Mouse (Mus musculus) limb, embryonic 12.5 days (tissue): ENCODE results near the gene Enah. TPM values are rescaled to one million over a fixed set of nuclear protein-coding genes. Genes with fewer than 3 reads are reported as not detected.

ENCODE experiments used
- ATAC-seq: fragments of 200-750 bp; cut with Nextera tagmentation; 2 replicates; pipeline ENCODE4 v1.8.0; 2017; ENCODE audit warnings: low read depth, moderate TSS enrichment; ENCODE audit not compliant: insufficient number of reproducible peaks, insufficient read depth, low FRiP score, low TSS enrichment
- H3K27ac ChIP-seq: fragments of 300-500 bp; sonication (generic); 2 replicates; pipeline ENCODE4 v1.5.1; 2016; ENCODE audit warnings: mild to moderate bottlenecking, moderate library complexity
- H3K27me3 ChIP-seq: fragments of 300-500 bp; sonication (generic); 2 replicates; pipeline ENCODE4 v1.6.1; 2016; ENCODE audit warnings: mild to moderate bottlenecking, moderate library complexity
- H3K36me3 ChIP-seq: fragments of 300-500 bp; sonication (generic); 2 replicates; pipeline ENCODE4 v1.6.1; 2016; ENCODE audit warnings: mild to moderate bottlenecking, moderate library complexity
- H3K4me1 ChIP-seq: fragments of 300-500 bp; sonication (generic); replicated peaks from 2 replicates; pipeline ENCODE4 v1.6.1; 2016
- H3K4me2 ChIP-seq: fragments of 300-500 bp; sonication (generic); 2 replicates; pipeline ENCODE4 v1.6.1; 2016; ENCODE audit warnings: mild to moderate bottlenecking, moderate library complexity
- H3K4me3 ChIP-seq: fragments of 300-500 bp; sonication (generic); replicated peaks from 2 replicates; pipeline ENCODE4 v1.5.1; 2016; ENCODE audit warnings: mild to moderate bottlenecking
- H3K9ac ChIP-seq: fragments of 300-500 bp; sonication (generic); replicated peaks from 2 replicates; pipeline ENCODE4 v1.6.1; 2016; ENCODE audit warnings: mild to moderate bottlenecking, moderate library complexity
- H3K9me3 ChIP-seq: fragments of 300-500 bp; sonication (generic); 2 replicates; pipeline ENCODE4 v1.6.1; 2016; ENCODE audit warnings: mild to moderate bottlenecking, moderate library complexity
- WGBS: fragments of 180-500 bp; shearing (Covaris S2); methylation state at CpG from one replicate; pipeline ENCODE4 v1.1.7; 2016; 5-methylcytosine and 5-hydroxymethylcytosine counted together
- polyA plus RNA-seq: library from polyadenylated mRNA; unstranded; fragments of >200 nt; fragmentation: Nextera tagmentation; extraction: Ambion mirVana; gene quantifications from 2 replicates; pipeline ENCODE4 v1.2.1, GENCODE M21; 2016

Gene Enah
- polyA plus RNA-seq, 1 experiment from 2014 or later, result 31.6 TPM

DNA sequence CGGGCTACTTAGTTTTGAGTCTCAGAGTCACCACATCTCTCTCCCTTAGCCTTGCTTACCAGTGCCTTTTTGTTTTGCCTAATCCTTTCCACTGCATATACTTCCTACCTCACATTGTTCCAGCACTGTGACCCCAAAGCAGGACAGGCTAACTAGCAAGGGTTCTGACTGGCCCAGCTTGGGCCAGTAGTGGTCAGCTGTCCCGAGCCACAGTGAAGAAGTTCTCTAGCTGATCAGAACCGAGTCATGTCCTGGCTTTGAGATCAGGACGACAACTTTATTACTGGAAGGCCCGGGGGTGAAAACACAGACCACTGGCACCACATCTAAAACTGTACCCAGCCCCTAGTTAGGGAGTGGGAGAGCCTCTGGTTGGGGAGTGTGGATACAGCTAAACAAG lies 7.0 kb upstream of the Enah start:
- Histone ChIP-seq H3K4me3 (no peak overlapping the region), H3K9me3 (no peaks in the 10 kb centered on the region), H3K4me2 (no peak overlapping the region), H3K36me3 (no peaks in the 10 kb centered on the region), H3K9ac (no peak overlapping the region), H3K4me1 (no peaks in the 10 kb centered on the region), H3K27me3 (no peaks in the 10 kb centered on the region), H3K27ac (no peak overlapping the region)
- WGBS, result 79% methylated on average over 5 of the region's 5 CpGs
- ATAC-seq, result no peak

DNA sequence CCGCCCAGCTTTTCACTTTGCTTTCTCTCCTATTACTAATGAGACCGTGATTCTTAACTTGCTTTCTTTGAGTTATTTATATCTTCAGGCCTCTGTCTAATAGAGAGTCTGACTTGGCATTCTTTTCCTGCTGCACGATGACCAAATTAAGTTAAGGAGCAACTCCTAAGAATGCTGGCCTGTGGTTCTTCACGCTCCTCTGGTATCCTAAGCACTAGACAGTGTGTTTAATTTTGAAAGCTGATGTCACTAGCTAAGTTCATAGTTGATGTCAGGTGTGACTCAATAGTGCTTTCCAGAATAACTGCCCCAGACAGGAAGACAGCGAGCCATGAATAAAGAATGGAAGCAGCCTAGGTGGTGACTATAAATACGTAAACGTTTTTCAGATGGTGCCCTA lies 6.3 kb upstream of the Enah start:
- Histone ChIP-seq H3K4me2 (no peak overlapping the region), H3K4me3 (no peak overlapping the region), H3K36me3 (no peaks in the 10 kb centered on the region), H3K27me3 (no peaks in the 10 kb centered on the region), H3K27ac (no peak overlapping the region), H3K9me3 (no peaks in the 10 kb centered on the region), H3K9ac (no peak overlapping the region), H3K4me1 (peaks cover 4% of the 10 kb centered on the region)
- WGBS, result 69% methylated on average over 7 of the region's 7 CpGs
- no peak for ATAC-seq

DNA sequence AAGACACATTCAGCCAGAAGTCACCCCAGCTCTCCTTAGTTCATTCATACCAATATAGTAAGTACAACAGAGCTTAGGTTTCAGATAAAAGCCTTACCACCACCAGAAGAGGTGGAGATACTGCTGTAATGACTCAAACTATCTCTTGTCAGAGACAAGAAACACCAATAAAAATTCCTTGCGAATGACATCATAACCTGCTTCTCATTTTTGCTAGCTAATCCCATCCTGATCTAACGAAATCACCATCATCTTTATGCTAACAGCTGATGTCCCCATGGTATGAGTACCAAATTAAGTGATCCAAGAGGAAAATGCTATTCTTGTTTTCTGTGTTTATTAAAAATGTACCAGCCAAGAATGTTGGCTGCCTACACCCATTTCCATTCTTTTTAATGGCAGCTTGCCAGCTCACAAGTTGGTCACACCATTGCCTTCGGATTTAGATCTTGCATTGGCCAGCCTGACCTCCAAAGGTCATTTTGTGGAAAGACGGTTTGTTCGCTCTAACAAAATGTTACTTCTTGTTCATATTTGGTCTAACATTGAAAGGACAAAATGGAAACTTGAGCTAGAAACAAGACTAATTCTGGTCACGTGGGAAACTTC lies 2.0 kb upstream of the Enah start:
- no peaks in the 10 kb centered on the region for H3K27me3 ChIP-seq
- no peak overlapping the region for H3K27ac ChIP-seq
- peaks cover 13% of the 10 kb centered on the region for H3K4me1 ChIP-seq
- no peaks in the 10 kb centered on the region for H3K36me3 ChIP-seq
- no peak overlapping the region for H3K4me3 ChIP-seq
- H3K4me2 ChIP-seq, result no peak overlapping the region
- H3K9ac ChIP-seq, result no peak overlapping the region
- ATAC-seq, result no peak
- whole genome bisulfite sequencing, result 84% methylated on average over 6 of the region's 6 CpGs
- H3K9me3 ChIP-seq, result no peaks in the 10 kb centered on the region

DNA sequence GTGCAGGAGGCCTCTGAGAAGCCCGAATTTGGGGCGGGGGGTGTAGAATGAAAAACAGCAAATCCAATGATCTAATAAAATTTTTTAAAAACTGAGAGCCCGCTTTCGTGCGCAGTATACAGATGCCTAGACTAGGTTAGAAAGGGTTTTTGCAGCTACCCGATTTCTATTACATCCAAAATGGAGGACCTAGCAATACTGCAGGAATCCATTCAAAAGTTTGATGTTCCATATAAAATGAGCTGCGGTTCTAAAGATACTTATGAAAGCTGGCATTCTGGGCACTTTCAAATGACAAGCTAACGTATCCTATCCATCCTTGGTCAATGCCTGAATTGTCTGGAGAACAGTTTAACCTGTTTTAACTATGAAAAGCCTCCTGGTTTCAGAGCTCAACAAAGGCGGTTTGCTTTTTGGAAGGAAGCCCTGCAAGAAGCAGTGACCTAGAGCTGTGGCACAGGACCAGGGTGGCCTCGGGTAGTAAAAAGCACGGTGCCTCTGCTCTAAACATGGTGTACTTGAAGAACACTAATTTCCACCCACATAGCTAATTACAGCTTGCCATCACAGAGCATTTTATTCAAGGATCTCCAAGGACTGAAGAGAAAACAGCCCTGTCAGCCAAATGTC lies 1.2 kb upstream of the Enah start:
- Histone ChIP-seq H3K27me3 (no peaks in the 10 kb centered on the region), H3K4me2 (peak overlapping the region; percentile 74), H3K36me3 (peaks cover 1% of the 10 kb centered on the region; the same call in 1 of the 2 replicates), H3K9ac (peak overlapping the region; percentile 99), H3K9me3 (no peaks in the 10 kb centered on the region), H3K4me1 (peaks cover 13% of the 10 kb centered on the region), H3K4me3 (peak overlapping the region; percentile 91), H3K27ac (peak overlapping the region; percentile 99; the same call in 1 of the 2 replicates)
- WGBS, result 18% methylated on average over 11 of the region's 11 CpGs
- no peak for ATAC-seq

DNA sequence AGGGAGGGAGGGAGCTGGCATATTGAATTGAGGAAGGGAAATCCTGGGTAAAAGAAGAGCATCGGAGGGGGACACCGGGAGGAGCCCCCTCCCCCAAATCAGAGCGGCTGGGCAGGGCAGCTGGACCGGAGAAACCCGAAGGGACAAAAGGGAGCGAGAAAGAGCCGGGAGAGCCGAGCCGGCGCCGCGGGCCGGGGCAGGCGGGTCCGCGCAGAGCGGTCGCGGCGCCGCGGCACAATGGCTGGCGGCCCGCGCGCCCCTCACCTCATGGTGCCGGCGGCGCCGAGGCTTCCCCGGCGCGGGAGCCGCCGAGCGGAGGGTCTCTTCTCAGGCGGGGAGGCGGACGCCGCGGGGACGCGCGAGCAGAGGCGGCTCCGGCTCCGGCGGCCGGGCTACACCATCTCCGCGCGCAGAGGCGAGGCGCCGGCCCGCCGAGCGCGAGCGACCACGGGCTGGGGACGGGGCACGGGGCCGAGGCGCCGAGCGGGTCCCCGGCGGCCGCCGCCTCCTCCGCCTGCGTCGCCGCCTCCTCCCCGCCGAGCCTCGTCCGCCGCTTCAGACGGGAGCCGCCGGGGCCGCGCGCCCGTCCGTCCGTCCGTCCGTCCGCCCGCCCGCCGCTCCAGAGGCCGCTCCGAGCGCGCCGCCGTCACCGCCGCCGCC lies 394 bp downstream of the Enah start:
- WGBS, result under 1% methylated on average over 63 of the region's 104 CpGs
- Histone ChIP-seq H3K27ac (peak overlapping the region; percentile 99), H3K4me3 (peak overlapping the region; percentile 91), H3K4me2 (peak overlapping the region; percentile 74), H3K27me3 (no peaks in the 10 kb centered on the region), H3K36me3 (peaks cover 5% of the 10 kb centered on the region; the same call in 1 of the 2 replicates), H3K9ac (peak overlapping the region; percentile 99), H3K9me3 (no peaks in the 10 kb centered on the region), H3K4me1 (peaks cover 13% of the 10 kb centered on the region)
- ATAC-seq, result peak; percentile 52

DNA sequence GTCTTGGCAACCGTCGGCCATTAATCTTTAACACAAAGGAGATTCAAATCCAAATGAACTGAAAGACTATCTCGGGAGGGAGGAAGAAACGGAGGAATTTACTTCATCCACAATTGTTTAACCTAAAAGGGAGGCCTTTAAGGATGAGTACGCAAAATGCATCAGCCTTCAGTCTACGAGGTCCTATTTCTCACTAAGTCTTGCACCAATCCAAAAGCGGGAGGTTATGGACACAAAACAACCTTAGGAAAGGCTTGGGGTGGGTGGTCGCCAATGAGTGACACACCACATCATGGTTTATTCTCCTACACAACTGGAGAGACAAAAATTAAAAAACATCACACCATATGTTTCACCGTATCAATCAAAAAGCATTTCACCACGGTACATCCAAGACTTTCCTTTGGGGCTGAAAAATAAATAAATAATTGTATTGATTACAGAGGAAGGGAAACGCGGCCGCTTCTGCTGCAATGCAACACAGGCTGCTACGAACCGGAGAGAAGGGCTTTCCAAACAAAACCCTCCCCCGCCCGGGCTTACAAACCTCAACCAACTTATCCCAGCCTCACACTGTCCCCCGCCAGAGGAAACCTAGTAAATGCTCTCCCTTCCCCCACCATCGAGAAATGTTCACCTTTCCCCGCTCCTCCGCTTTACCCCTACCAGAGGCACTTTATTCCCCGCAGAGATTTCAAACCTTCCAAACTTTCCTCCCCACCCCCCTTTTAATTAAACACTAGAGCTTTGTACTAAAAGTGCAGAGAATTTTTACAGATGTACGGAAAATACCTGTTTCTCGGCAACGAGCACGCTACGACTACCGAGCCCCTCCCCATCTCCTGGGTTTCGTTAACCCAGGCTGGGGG lies 1.2 kb downstream of the Enah start:
- ATAC-seq, result peak; percentile 53
- H3K4me2 ChIP-seq, result peak overlapping the region; percentile 74
- peak overlapping the region; percentile 99 for H3K9ac ChIP-seq
- H3K27me3 ChIP-seq, result no peaks in the 10 kb centered on the region
- H3K36me3 ChIP-seq, result peaks cover 9% of the 10 kb centered on the region; the same call in 1 of the 2 replicates
- peak overlapping the region; percentile 99 for H3K27ac ChIP-seq
- no peaks in the 10 kb centered on the region for H3K9me3 ChIP-seq
- peak overlapping the region; percentile 91 for H3K4me3 ChIP-seq
- H3K4me1 ChIP-seq, result peaks cover 13% of the 10 kb centered on the region
- WGBS, result 2% methylated on average over 29 of the region's 29 CpGs

DNA sequence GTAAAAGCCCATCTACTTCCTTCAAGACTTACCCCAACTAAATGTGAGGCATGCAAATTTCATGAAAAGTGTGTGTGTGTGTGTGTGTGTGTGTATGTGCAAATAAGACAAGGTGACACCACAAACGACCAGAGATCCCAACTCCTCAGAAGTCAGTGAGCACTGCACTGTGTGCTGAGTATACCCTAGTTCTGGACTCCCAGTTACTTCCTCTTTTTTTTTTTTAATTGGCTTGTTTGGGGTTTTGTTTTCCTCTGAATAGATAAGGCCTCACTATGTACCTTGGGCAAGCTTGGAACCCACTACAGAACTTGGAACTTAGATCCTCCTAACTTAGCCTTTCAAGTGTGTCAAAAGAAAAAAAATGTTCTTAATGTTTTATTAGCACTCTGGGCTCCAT lies 14.0 kb downstream of the Enah start:
- H3K9ac ChIP-seq, result no peak overlapping the region
- 59% methylated on average over 1 of the region's 1 CpGs for WGBS
- no peaks in the 10 kb centered on the region for H3K27me3 ChIP-seq
- peaks cover 24% of the 10 kb centered on the region for H3K36me3 ChIP-seq
- H3K4me3 ChIP-seq, result no peak overlapping the region
- no peak overlapping the region for H3K27ac ChIP-seq
- no peak for ATAC-seq
- H3K4me1 ChIP-seq, result no peaks in the 10 kb centered on the region
- H3K9me3 ChIP-seq, result no peaks in the 10 kb centered on the region
- no peak overlapping the region for H3K4me2 ChIP-seq

DNA sequence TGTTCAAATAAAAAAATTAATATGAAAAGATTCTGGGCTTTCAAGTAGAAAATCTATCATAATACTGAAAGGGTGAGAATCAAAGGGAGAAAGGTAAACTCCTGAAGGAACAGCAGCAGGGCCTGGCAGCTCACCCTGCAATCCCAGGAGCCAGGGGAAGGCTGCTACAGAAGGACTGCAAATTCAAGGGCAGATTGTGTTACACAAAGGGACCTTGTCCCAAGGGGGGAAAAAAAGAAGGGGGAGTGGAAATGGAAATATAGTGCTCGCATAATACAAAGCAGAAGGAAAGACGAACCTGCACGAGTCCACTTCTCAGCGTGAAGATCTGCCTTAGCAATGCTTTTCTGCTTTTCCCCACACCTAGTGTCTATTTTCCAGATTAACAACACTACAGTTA lies 21.1 kb downstream of the Enah start:
- Histone ChIP-seq H3K9ac (no peak overlapping the region), H3K27me3 (no peaks in the 10 kb centered on the region), H3K4me2 (no peak overlapping the region), H3K4me3 (no peak overlapping the region), H3K27ac (no peak overlapping the region), H3K4me1 (peaks cover 43% of the 10 kb centered on the region), H3K36me3 (no peaks in the 10 kb centered on the region), H3K9me3 (no peaks in the 10 kb centered on the region)
- 61% methylated on average over 4 of the region's 4 CpGs for WGBS
- ATAC-seq, result no peak

DNA sequence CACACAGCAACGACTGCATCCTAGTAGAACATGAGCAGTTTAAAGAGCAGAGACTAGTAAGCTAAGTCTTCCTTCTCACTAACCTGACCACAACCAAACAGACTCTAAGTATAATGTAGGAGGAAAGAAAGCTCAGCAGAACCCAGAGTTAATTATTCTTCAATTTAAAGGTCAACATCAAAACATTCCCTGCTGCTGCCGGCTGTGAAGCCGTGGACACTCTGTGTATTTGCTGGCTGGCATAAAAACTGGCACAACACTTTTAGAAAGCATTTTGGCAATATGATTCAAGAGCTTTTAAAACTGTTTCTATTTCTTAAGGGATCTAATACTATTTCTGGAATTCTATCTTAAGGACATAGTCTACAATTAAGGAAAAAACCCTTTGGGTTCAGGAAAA lies 22.0 kb downstream of the Enah start:
- Histone ChIP-seq H3K27me3 (no peaks in the 10 kb centered on the region), H3K4me2 (no peak overlapping the region), H3K4me1 (peaks cover 46% of the 10 kb centered on the region), H3K27ac (no peak overlapping the region; the same call in 1 of the 2 replicates), H3K9me3 (no peaks in the 10 kb centered on the region), H3K4me3 (no peak overlapping the region), H3K9ac (no peak overlapping the region), H3K36me3 (no peaks in the 10 kb centered on the region)
- ATAC-seq, result no peak
- 64% methylated on average over 3 of the region's 3 CpGs for whole genome bisulfite sequencing

DNA sequence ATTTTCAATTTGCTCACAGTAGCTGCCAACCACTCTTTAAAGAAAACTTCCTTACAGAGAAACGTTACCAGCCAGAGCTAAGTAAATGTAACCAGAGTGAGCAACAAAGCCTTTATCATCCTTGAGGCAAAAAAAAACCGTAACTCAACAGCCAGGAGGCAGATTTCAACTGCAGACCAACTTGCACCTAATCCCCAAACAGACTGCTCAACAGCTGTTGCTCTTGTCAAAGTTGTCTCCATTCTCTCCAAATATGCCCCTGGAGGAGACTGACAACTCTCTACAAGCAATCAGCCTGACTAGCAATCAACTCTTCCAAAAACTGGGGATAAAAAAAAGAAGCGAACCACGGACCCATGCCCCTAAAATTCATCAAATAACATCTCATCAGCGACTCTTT lies 26.2 kb downstream of the Enah start:
- Histone ChIP-seq H3K4me1 (peaks cover 37% of the 10 kb centered on the region), H3K36me3 (no peaks in the 10 kb centered on the region), H3K27ac (no peak overlapping the region), H3K4me2 (no peak overlapping the region), H3K27me3 (no peaks in the 10 kb centered on the region), H3K4me3 (no peak overlapping the region), H3K9me3 (no peaks in the 10 kb centered on the region), H3K9ac (no peak overlapping the region)
- no peak for ATAC-seq
- 71% methylated on average over 5 of the region's 5 CpGs for WGBS

DNA sequence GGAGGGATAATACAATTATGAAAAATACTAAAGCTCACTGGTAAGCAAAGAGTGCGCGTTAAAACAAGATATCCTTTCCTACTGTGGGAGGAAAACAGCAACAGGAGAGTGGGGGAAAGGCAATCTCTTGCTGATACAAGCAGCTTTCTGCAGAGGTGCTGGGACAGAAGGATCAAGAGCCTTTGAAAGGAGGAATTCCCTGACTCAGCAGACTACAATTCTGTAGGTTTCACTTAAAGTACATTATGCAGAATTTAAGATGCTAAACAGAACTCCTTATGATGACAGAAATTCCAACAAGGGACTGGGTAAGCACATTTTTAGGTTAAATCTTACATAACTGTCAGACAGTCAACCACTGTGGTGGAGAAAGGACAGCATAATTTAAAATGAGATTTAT lies 31.4 kb downstream of the Enah start:
- Histone ChIP-seq H3K27me3 (no peaks in the 10 kb centered on the region), H3K9ac (no peak overlapping the region), H3K36me3 (peaks cover 8% of the 10 kb centered on the region), H3K4me1 (peaks cover 6% of the 10 kb centered on the region), H3K27ac (no peak overlapping the region), H3K4me2 (no peak overlapping the region), H3K4me3 (no peak overlapping the region), H3K9me3 (no peaks in the 10 kb centered on the region)
- no peak for ATAC-seq
- 94% methylated on average over 2 of the region's 2 CpGs for WGBS
